Mouse (Mus musculus): ENCODE measurements around the gene Smox.

Gene Smox

GRCm38 (mm10) chr2:131484182-131484581 lies 7.1 kb upstream of the Smox start:
- no peak for DNase-seq (ENCODE audit: low read depth, low spot score)

GRCm38 (mm10) chr2:131485126-131485525 lies 6.2 kb upstream of the Smox start:
- DNase-seq (ENCODE audit: low read depth, low spot score): no peak

GRCm38 (mm10) chr2:131486046-131486445 lies 5.2 kb upstream of the Smox start:
- DNase-seq (ENCODE audit: low read depth, low spot score): no peak

- no peak for DNase-seq (ENCODE audit: low read depth, low spot score)
These were observed 4.0 kb upstream of the Smox start for GRCm38 (mm10) chr2:131487337-131487736.

GRCm38 (mm10) chr2:131488261-131488660 lies 3.0 kb upstream of the Smox start:
- no peak for DNase-seq (ENCODE audit: low read depth, low spot score)

GRCm38 (mm10) chr2:131488870-131489269 lies 2.4 kb upstream of the Smox start:
- DNase-seq (ENCODE audit: low read depth, low spot score): no peak

GRCm38 (mm10) chr2:131489591-131489990 lies 1.7 kb upstream of the Smox start:
- DNase-seq (ENCODE audit: low read depth, low spot score): no peak

- DNase-seq (ENCODE audit: low read depth, low spot score): peak; percentile 75
These were observed 655 bp downstream of the Smox start for GRCm38 (mm10) chr2:131491707-131492595.

- no peak for DNase-seq (ENCODE audit: low read depth, low spot score)
These were observed 1.4 kb downstream of the Smox start for GRCm38 (mm10) chr2:131492596-131493139.

GRCm38 (mm10) chr2:131493446-131493845 lies 2.1 kb downstream of the Smox start:
- DNase-seq (ENCODE audit: low read depth, low spot score): no peak

GRCm38 (mm10) chr2:131495256-131495655 lies 4.0 kb downstream of the Smox start:
- DNase-seq (ENCODE audit: low read depth, low spot score): no peak

GRCm38 (mm10) chr2:131496125-131496820 lies 5.0 kb downstream of the Smox start:
- no peak for DNase-seq (ENCODE audit: low read depth, low spot score)

GRCm38 (mm10) chr2:131497224-131497856 lies 6.0 kb downstream of the Smox start:
- no peak for DNase-seq (ENCODE audit: low read depth, low spot score)

- DNase-seq (ENCODE audit: low read depth, low spot score): no peak
These were observed 6.9 kb downstream of the Smox start for GRCm38 (mm10) chr2:131498219-131498618.

GRCm38 (mm10) chr2:131499290-131499845 lies 8.1 kb downstream of the Smox start:
- DNase-seq (ENCODE audit: low read depth, low spot score): no peak

- DNase-seq (ENCODE audit: low read depth, low spot score): no peak
These were observed 10.6 kb downstream of the Smox start for GRCm38 (mm10) chr2:131501886-131502285.

- DNase-seq (ENCODE audit: low read depth, low spot score): no peak
These were observed 11.3 kb downstream of the Smox start for GRCm38 (mm10) chr2:131502561-131502960.

- DNase-seq (ENCODE audit: low read depth, low spot score): no peak
These were observed 14.1 kb downstream of the Smox start for GRCm38 (mm10) chr2:131505431-131505830.

- no peak for DNase-seq (ENCODE audit: low read depth, low spot score)
These were observed 15.1 kb downstream of the Smox start for GRCm38 (mm10) chr2:131506358-131506757.

- no peak for DNase-seq (ENCODE audit: low read depth, low spot score)
These were observed 17.2 kb downstream of the Smox start for GRCm38 (mm10) chr2:131508501-131508900.

- DNase-seq (ENCODE audit: low read depth, low spot score): peak; percentile 86
These were observed 18.5 kb downstream of the Smox start for GRCm38 (mm10) chr2:131509671-131510313.
